Mouse (Mus musculus): ENCODE measurements around the gene Frmd4b.

The Frmd4b gene

DNA sequence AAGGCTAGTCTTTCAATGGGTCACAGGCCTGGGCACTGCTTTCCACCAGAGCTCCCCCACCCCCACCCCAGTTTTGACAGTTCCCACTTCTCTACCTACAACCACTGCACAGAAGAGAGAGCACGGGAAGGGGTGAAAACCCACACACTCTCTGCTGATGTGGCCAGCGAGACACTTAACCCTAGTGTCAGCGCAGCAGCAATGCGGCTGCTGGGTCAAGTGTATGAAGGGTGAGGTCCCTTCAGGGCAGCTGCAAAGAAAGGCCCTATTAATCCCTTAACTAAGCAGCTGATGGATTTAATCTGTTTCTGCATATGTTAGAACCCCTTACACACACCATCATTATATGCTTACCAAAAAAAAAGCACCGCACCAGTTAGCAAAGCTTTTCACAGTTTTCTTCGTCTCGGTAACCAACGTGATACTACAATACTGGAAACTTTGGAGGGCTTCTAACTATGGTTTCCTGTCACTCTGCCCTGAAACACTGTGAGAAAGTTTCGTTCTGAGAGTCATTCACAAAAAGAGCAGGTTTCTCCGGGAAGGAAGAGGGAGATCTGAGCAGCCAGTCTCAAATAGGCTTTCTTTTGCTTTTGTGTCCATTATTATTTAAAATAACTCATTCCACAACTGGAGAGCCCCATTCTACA, 264.7 kb downstream of the Frmd4b start:
- no peak for DNase-seq

DNA sequence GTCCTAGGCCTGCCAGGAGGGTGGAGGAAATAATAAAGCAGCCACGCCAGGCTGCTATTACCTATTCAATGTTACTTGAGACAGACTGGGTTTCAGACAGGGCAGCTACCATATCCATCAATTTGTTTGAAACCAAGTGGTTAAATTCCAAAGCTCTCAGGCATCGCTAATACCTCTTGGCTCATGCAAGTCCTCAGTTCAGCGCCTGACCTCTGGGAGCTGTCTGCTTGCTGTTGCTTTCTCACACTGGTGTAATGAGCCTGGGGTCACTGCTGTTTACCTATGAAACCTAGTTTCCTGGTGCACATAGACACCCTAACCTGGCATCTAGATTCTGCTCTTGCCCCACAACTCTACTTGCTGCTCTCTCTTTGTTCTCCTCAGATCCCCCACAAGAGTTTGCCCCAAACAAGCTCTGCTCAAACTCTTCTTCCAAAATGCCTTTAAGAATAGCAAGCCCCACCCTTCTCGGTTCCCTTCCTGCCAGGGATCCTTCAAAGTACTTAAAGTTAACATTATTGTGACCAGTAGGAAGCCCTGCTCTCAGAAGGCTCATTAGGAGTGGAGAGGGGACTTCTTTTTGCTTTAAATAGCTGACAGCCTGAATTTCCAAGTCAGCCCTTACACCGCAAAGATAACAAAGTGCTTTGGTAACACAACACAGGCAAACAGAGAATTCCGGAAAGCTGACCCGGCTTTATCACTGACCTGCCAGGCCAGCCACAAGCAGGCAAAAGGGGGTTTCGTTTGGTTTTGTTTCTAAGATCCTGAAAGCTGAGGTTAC, 267.8 kb downstream of the Frmd4b start:
- no peak for DNase-seq

DNA sequence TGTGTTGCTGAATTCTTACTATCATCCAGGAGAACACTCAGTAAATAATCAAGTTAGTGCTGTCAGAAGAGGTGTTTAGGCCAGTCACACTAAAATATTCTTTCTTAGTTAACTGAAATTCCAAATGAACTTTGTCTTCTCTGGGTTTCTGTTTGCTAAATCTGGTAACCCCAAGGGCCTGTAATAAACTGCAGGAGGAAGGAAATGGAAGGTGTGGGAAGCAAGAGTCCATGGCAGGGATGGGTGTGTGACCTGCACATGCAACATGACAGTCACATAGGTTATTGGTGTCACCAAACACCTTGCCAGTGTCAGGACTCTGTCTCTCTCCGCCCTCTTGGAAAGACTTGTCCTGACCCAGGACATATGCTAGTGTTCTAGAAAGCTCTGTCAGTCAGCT, 270.4 kb downstream of the Frmd4b start:
- DNase-seq, result no peak

DNA sequence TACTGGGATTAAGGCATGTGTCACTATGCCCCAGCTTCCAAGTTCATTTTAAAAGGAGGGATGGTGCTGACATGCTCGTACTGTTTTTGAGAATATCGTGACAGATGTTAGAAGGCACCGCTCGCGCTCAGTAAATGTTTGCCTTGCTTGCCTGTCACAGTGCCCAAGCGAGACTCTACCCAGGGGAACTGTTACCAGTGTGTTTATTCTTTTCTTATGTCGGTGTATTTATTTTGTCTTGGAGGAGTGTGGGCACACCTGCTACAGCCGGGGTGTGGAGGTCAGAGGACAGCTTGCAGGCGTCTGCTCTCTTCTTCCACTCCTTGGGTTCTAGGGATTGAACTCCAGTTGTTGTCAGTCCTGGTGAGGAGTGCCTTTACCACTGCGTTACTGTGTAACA, 270.8 kb downstream of the Frmd4b start:
- DNase-seq, result no peak

DNA sequence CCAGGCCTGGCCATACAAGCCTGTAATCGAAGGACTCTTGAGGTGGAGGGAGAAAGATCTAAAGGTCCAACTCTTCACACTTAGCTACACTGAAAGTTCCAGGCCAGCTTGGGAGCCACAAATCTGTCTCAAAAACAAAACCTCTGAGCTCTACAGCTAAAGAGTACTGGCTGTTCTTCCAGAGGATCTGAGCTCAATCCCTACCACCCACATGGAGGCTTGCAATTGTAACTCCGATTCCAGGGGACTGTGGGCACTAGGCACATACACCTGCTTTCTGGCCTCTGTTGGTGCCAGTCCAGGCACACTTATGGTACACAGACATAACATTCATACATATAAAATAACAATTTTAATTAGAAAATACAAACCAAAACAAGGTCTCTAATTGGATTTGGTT, 271.4 kb downstream of the Frmd4b start:
- no peak for DNase-seq

DNA sequence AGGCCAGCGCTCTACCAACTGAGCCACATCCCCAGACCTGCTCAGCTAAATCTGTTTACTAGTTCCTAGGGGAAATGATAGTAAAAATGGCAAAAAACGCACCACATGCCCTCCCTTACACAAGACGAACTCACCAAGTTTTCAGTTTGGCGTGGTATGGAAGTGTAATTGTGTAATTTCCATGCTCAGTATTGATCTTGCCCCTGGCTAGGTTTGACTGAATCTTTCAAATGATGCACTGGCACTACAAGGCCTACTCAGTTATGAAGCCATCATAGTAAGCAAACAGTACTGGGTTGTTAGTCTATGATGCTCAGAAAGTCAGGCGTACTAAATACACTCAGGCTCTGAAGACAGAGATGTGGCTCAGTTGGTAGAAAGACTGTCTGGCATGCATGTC, 275.2 kb downstream of the Frmd4b start:
- no peak for DNase-seq

DNA sequence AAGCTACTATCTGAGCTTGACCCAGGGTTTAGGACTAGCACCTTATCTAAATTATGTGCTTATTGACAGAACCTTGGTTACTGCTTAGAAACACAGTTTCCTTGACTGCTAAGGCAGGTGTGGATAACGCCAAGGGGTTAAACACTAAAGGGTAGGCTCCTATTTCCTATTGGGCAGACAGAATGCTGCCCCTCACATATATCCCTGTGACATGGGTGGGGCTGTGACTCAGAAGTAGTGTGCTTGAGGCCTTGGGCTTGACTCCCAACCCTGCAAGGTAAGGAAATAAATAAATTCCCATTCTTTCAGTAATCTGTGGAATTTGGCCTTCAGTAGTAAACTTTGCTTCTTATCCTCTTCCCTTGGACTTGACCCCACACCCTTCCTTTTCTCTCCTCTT, 275.7 kb downstream of the Frmd4b start:
- no peak for DNase-seq

DNA sequence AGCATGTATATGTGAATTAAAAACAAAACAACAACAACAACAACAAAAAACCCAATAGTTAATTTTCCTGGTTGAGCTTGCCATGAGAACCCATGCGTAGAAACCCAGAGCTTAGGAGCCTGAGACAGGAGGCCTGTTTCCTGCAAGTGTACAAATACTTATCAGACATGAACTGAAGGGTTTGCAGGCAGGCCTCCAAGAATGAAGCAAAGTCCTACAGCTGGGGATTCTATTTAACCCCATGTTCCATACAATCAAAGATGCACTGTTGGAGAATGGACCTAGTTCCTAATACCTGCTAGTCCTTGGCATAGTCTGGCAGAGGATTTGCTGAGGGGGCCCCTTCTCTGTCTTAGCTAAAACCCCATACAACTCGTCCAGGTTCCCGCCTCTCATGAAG, 276.2 kb downstream of the Frmd4b start:
- DNase-seq, result no peak

DNA sequence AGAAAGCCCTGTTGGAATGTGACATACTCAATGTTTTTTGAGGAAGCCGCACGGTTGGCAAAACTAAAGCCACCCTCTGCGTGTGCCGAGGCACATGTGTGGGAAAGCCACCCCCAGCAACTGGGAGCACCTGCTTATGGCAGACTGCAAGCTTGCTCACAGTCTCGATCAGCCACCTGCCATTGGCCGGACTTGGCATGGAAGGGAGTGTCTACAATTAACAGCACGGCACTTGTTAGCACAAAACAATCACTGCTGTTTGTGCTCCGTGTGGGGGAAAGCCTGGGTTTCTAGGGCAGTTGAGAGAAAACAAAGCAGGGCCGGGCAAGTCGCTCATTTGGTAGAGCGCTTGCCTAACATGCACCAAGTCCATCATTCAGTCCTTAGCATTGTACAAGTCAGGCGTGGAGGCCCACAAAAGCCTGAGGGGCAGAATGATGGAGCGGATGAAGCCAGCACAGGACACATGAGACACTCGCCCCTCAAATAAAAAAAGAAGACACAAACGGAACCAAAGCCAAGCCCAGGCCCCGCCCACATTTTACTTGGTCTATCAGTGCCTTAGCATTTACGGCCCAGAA, 277.0 kb downstream of the Frmd4b start:
- no peak for DNase-seq

DNA sequence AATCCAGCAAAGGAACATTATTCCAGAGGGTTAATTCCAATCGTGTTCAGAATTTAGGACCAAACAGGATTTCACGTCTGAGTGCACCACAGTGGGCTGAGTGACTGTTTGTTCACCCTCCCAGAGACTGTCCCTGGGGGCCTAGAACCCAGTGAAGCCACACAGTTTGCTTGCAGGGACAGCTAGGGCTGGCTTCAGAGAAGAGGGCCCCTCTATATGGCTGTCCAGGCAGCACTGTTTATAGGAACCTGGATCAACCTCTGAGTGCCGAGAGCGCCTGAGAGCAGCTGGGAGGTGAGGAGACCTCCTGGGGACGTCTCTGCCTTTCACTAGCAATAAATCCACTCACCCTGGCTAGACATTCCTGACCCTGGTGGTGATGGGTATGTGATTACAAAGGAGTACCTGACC, 278.1 kb downstream of the Frmd4b start:
- DNase-seq, result no peak

DNA sequence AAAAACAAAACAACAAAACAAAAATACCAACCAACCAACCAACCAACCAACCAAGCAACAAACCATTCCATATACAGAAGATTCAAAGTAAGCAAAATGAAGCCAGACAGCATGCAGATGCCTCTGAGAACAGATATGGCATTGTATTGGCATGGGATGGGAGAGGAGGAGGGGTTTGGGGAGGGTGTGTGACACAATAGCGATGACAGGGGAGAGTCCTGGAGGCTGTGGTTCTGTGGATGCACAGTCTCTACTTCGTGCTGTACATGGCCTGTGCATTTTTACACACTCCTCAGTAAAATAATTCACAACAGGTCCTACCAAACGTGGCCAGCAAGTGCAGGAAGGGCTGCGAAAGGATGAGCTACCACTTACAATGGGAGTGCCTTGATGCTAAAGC, 278.5 kb downstream of the Frmd4b start:
- no peak for DNase-seq

DNA sequence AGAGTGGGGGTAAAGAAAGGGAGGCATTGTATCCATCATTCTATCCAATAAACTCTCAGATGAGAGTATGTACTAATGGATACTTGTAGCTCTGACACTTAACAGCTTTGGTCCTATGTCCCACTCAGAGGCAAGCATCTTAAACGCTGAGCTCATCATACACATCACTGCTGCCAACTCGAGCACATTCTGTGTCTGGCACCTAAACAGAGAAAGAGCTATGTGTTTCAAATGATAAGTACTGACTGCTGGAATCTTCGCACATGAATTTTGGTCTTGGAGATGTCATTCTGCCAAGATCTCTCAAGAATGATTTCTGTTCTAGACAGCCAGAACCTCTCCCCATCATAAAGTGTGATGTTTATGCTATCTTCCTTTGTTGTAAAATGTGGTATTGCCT, 284.0 kb downstream of the Frmd4b start:
- no peak for DNase-seq

DNA sequence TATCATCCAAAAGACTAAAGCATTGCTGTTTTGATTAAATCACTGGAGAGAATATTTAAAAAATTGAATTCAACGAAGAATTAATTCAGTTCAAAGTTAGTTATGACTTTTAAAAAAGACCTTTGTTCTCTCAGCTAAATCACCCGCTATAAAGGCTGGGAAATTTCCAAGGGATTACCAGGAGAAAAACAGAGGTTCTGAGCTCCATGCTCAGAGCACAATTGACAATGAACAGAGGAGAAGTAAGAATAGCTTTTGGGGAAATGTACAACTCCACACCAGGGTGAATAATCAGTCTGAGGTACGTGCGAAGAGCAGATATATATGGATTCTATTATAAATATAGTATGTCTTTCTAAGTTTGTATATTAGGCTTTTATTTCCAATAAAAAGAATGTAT, 293.4 kb downstream of the Frmd4b start:
- DNase-seq, result no peak

DNA sequence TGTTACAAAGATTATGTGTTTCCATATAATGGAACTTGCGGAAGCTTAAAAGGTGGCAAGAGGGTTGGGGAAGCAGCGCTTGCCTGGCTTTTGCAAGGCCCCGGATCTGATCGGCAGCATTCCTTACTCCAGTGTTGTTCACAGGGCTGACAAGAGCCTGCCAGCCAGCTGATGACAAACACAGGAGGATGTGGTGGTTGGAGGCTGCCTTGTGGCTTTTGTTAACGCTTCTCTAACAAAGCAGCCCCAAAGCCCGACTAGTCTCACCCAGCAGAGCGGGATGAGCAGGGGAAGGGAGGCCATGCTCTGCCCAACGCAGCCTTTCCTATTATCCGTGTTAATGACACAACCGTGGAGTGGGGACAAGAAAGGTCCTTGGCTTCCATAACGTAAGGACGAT, 295.2 kb downstream of the Frmd4b start:
- DNase-seq, result no peak

DNA sequence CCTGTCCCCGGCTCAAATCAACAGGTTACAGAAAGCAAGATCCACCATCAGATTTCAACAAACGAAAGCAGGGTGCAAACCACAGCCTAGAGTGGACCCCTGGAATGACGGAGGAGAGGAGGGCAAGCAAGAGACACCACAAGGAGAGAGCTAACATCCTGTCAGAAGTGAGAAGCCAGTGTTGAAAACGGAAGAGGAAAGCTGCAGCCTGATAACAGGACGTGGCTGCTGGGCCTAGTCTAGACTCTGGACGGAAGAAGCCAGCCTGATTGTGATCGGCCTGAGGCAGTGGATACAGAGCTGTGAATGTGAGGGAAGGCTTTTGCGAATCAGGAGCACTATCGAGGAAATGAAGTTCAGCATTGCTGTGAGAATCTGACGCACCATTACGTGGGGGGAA, 296.2 kb downstream of the Frmd4b start:
- no peak for DNase-seq

DNA sequence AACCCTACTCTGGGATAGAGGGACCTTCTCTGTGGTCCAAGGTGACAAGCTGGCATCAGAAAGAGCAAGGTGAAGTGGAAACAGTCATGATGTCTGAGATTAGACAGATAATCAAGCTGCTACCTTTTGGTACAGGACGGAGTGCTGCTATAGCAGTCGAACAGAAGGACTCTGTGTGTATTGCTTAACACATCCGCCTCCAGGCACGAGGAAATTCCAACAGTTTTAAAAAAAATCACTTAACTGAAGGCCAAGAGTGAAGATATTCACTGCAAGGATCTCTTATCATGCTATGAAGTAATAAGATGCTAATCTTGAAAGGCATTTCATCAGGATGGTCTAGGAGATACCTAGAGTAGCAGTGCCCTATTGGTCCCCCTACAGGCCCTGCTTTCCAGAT, 298.3 kb downstream of the Frmd4b start:
- no peak for DNase-seq

DNA sequence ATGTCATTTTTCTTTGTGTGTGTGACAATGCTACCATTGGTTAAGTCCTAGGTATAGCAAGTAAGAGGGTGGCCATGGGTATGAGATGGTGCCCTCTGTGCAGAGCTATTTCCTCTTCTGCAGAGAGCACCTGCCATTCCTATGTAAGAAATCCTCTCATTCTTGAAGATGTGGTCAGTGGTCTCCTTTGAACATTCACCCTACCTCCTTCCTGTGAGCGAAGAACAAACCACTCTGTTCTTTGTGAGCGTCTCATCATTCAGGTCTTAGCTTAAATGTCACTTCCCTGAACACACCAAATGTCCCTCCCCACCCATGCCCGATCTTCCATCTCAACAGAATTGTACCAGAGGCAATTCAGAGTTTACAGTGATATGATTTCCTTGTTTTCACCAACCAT, 299.4 kb downstream of the Frmd4b start:
- DNase-seq, result no peak

DNA sequence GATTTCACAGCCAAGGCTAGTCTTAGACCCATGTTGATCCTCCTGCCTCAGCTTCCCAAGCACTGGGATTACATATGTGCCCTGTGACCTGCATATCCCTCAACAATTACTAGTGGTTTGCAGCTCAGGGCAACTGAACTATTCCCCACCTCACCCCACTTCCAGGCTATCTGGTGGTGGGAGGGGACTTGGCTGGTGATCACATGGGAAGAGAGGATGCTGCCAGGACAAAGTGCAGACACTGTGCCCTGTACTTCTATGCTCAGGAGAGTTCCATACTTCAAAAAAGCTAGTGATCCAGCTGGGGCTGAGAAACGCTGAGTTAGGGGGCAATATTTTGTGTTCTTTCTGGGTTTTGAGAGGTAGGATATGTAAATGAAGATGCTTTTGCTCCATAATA, 300.6 kb downstream of the Frmd4b start:
- no peak for DNase-seq

DNA sequence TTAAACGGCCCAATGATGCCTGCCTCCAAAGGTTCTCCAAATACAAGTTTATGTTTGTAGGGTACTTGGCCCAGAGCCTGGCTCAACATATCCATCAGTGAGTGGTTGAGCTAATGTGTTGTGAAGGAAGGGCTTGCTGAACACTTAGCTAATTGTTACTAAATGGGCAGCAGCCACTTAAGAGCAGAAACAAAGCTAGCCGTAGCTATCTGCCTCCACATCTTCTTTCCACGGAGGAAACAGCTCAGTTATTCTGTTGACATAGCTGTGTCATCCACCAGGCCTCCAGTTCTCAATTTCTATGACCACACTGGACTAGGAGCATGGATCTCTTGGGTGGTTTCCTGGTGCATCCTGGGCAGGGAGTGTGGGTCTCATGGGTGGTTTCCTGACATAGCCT, 302.0 kb downstream of the Frmd4b start:
- DNase-seq, result no peak

DNA sequence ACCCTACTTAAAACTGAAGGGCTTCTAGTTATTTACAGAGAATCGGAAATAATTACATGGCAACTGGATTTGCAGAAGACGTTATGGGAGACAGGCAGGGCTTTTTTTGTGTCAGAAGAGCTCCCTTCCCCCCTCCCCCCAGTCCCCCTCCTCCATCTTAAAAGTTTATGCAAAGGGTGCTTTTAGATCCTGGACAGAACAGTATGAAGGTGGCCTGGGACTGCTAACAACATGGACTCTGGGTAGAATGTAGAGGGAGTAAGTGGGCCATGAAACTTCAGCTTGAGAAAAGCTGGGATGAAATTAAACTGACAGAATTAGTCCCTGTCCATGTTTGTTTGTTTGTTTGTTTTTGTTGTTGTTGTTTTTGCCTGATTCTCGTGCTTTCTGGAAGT, 304.8 kb downstream of the Frmd4b start:
- no peak for DNase-seq

DNA sequence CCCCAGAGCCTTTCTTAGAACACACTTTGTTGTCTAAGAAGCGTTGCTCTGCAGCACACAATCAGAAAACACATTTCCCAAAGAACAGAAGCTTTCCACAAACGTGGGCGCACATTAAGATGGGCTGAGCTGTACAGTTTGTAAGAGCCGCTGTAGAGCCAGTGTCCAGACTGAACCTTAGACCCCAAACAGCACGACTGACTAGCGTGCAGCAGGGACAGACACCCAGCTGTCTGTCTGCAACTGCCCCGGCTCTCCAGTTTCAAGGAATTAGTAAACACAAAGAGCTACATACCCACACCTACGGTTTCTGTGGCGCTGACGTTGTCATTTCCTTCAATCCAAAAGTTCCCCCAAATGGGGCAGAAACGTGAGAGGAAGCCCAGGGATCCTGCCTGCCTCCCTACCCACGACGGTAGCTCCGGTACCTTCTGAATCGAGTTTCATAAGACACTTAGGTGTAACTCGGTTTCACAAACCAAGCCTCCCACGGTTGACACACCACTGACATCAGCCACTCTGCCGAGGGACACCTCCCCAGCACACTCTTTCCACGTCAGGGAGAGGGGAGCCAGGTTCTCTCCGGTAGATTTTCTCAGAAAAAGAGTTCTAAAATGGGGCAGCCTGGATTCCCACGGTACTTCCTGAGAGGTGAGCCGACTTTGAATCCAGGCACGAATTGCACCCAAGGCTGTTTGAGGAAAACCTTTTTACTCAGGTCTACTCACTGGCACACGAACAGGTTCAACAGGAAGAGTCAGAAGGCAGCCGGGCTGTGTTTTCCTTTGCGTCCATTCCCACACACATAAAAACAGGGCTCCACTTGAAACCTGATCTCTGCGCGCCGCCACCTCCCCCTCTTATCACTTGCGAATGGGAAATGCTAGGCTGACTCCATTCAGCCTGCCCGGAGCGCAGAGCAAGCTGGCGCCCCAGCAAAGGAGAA, 305.5 kb downstream of the Frmd4b start:
- peak; percentile 70 for DNase-seq

DNA sequence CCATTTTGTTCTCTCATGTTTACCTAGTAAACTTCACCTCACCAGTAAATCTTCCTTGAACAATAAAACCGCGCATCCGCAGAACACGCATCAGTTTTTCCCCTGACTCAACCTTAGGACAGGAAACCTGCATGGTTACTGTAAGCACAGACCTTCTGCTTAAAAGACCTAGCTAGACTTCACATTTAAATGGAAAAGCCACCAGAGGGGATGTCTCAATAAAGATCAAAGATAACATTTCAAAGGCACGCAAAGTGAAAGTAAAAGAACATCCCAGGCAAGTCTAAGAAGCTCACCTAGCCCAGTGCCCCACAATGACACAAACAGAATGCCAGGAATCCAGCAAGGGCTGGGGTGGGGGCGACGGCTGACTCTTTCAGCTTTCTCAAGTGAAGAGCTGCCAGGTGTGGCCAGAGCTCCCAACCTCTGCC, 306.4 kb downstream of the Frmd4b start:
- DNase-seq, result no peak

DNA sequence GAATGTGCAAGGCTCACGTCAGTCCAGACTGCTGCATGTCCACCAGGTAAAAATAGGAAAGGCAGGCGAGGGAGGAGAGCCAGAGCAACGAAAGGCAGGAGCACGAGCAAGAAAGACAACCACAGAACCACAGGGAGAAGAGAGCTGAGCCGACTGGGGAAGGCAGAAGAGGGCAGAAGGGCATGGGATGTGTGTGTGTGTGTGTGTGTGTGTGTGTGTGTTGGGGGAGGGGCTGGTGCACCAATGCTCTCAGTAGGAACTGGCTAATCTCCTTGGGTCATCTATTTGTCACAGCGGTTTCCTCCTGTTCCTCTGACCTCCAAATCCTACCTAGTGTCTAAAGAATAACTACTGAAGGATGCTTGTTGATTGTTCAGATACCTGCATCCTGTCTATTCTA, 308.2 kb downstream of the Frmd4b start:
- DNase-seq, result no peak
